Comparison of ENCODE assay signal across 8 mouse cellular contexts in the genomic region with DNA sequence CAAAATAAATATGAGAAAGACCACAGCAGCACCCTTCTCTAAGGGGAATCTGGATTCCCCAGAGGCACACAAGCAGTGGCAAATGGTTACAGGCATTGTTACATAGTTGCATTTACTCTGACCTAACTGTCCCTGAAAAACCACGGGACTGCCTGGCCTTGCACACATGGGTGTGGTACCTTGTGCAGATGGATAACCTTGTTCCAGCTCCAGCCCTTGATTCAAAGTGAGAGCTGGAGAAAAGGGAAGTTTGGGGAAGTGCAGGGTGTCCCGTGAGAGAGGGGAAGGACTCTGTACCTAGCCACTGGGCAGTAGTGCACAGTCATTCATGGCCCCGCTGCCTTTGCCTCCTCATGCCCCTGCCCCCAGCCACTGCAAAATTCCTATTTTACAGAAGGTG. TPM values are rescaled to one million over a fixed set of nuclear protein-coding genes. Genes with fewer than 3 reads are reported as not detected.
DNase-seq lines count a peak whose midpoint lies in the region; ATAC-seq and TF ChIP-seq lines count a peak whose summit lies in the region.

No protein-coding gene starts in this region.

- no peak for TF ChIP-seq EP300 in lung, postnatal 0 days (IDR thresholded peaks at IDR 0.05)

- H3K4me3 ChIP-seq in gastrocnemius, adult 2 months: peak overlapping the region; percentile 75
- 0 out of 2 replicates have a peak overlapping the region, but pooled peaks have one; percentile 2 for H3K4me3 ChIP-seq in lung, postnatal 0 days (ENCODE audit: low read depth, low read length)
- H3K4me3 ChIP-seq in lung, adult 2 months (replicated peaks; ENCODE audit: extremely low read depth, low read depth, low read length): no peak overlapping the region
- no peak overlapping the region for H3K4me3 ChIP-seq in intestine, postnatal 0 days (ENCODE audit: low read depth, low read length)

- peak overlapping the region; percentile 33; the same call in 1 of the 2 replicates for H3K4me2 ChIP-seq in lung, postnatal 0 days (replicated peaks; ENCODE audit: low read depth, low read length)
- H3K4me2 ChIP-seq in intestine, postnatal 0 days (replicated peaks; ENCODE audit: low read depth): peak overlapping the region; percentile 94; the same call in 1 of the 2 replicates

- DNase-seq in gastrocnemius, adult 2 months: peak; percentile 55
- no peak for DNase-seq in gastrocnemius, adult 18-20 months (ENCODE audit: low spot score)
- DNase-seq in lung, postnatal 0 days (ENCODE audit: low spot score): no peak
- DNase-seq in lung, adult 2 months: no peak
- peak; percentile 8 for DNase-seq in splenic B cell, adult 2 months (ENCODE audit: low read depth, low spot score)
- no peak for DNase-seq in left cerebral cortex, adult 8-10 months (ENCODE audit: low spot score in 2 of 2)
- DNase-seq in embryo, embryonic 10 days (ENCODE audit: low spot score): no peak

- peak overlapping the region; percentile 81 for H3K27ac ChIP-seq in gastrocnemius, adult 2 months
- no peak overlapping the region for H3K27ac ChIP-seq in lung, postnatal 0 days (ENCODE audit: low read length)
- H3K27ac ChIP-seq in intestine, postnatal 0 days (ENCODE audit: low read depth, low read length): 0 out of 2 replicates have a peak overlapping the region, but pooled peaks have one; percentile 4

- TF ChIP-seq CTCF in gastrocnemius, adult 2 months (IDR thresholded peaks at IDR 0.05): no peak
- TF ChIP-seq CTCF in lung, postnatal 0 days (IDR thresholded peaks at IDR 0.05): no peak
- no peak for TF ChIP-seq CTCF in lung, adult 2 months (IDR thresholded peaks at IDR 0.05; ENCODE audit: insufficient read depth, low read length)
- TF ChIP-seq CTCF in intestine, postnatal 0 days (IDR thresholded peaks at IDR 0.05; ENCODE audit: low read depth): no peak

- TF ChIP-seq POLR2A in lung, adult 2 months (IDR thresholded peaks at IDR 0.05; ENCODE audit: borderline replicate concordance, extremely low read depth, low read depth, low read length): no peak

- intact Hi-C loops in gastrocnemius, adult 2 months (cut with DNase I): no loop called here

- H3K36me3 ChIP-seq in lung, postnatal 0 days (ENCODE audit: insufficient read depth, low read length): no peaks in the 10 kb centered on the region
- H3K36me3 ChIP-seq in intestine, postnatal 0 days (ENCODE audit: control insufficient read depth, insufficient read depth): 0 out of 2 replicates have a peak, but pooled peaks cover 3% of the 10 kb centered on the region
- no peaks in the 10 kb centered on the region for H3K36me3 ChIP-seq in splenic B cell, adult 2 months (ENCODE audit: control insufficient read depth, insufficient read depth, low read length, poor library complexity, severe bottlenecking)

- 52% methylated on average over 3 of the region's 3 CpGs for WGBS in lung, postnatal 0 days
- 51% methylated on average over 3 of the region's 3 CpGs for WGBS in lung, adult 2 months
- 20% methylated on average over 3 of the region's 3 CpGs for WGBS in intestine, postnatal 0 days

- H3K9me3 ChIP-seq in lung, postnatal 0 days (ENCODE audit: low read length): no peaks in the 10 kb centered on the region
- H3K9me3 ChIP-seq in intestine, postnatal 0 days (ENCODE audit: control insufficient read depth): no peaks in the 10 kb centered on the region

- no peaks in the 10 kb centered on the region for H3K27me3 ChIP-seq in lung, postnatal 0 days (replicated peaks; ENCODE audit: insufficient read depth, low read length)
- H3K27me3 ChIP-seq in intestine, postnatal 0 days (replicated peaks; ENCODE audit: control insufficient read depth, insufficient read depth, low read length): no peaks in the 10 kb centered on the region
- H3K27me3 ChIP-seq in splenic B cell, adult 2 months (ENCODE audit: control insufficient read depth, insufficient read depth, low read length, poor library complexity, severe bottlenecking): no peaks in the 10 kb centered on the region

- no peak for ATAC-seq in lung, postnatal 0 days
- ATAC-seq in intestine, postnatal 0 days: 0 out of 2 replicates have a peak, but pooled peaks have one; percentile 12

- H3K9ac ChIP-seq in lung, postnatal 0 days (replicated peaks; ENCODE audit: low read depth): no peak overlapping the region
- no peak overlapping the region for H3K9ac ChIP-seq in intestine, postnatal 0 days (ENCODE audit: low read depth, low read length)

- peaks cover 33% of the 10 kb centered on the region for H3K4me1 ChIP-seq in lung, postnatal 0 days (ENCODE audit: insufficient read depth, low read depth, low read length)
- H3K4me1 ChIP-seq in lung, adult 2 months (ENCODE audit: control insufficient read depth, insufficient read depth, low read length): peaks cover 20% of the 10 kb centered on the region
- H3K4me1 ChIP-seq in intestine, postnatal 0 days (replicated peaks; ENCODE audit: control insufficient read depth, insufficient read depth, low read length): peaks cover 16% of the 10 kb centered on the region

RNA-seq across cellular contexts. Expression of gene Tgfbi, which starts 2.4 kb away (rescaled TPM):
- total RNA-seq in gastrocnemius, adult 2 months (2021): 10 to 100 TPM; 13.0 to 24.8 TPM
- total RNA-seq in gastrocnemius, adult 18-20 months (2021): 10 to 100 TPM; 13.4 to 17.6 TPM
- polyA plus RNA-seq in lung, postnatal 0 days (2015; fragmentation: Nextera tagmentation; extraction: Ambion mirVana): 408 and 422 TPM in 2 replicates
- 50.8 and 53.9 TPM in 2 replicates for polyA plus RNA-seq in lung, adult 2 months (2012; rRNA removed)
- polyA plus RNA-seq in intestine, postnatal 0 days (2015; fragmentation: Nextera tagmentation; extraction: Ambion mirVana): 101 and 105 TPM in 2 replicates
- total RNA-seq in left cerebral cortex, adult 8-10 months (2022): 1 to 10 TPM; 4.5 to 5.1 (median 4.9) TPM

Comparison
In these comparisons a context has a peak if more than half of its experiments do, and no peak if none do; other contexts are left out.
1. DNase-seq: peak in gastrocnemius, adult 2 months (single experiment) and splenic B cell, adult 2 months (single experiment); none in gastrocnemius, adult 18-20 months (single experiment), lung, postnatal 0 days (single experiment), lung, adult 2 months (single experiment), left cerebral cortex, adult 8-10 months (0 of 2) and embryo, embryonic 10 days (single experiment).
2. H3K4me3 ChIP-seq: peak in gastrocnemius, adult 2 months (single experiment) and lung, postnatal 0 days (single experiment); none in lung, adult 2 months (single experiment) and intestine, postnatal 0 days (single experiment).